Mouse (Mus musculus) hindbrain, postnatal 0 days (tissue): ENCODE data around the gene N4bp2. TPM values are rescaled to one million over a fixed set of nuclear protein-coding genes. Genes with fewer than 3 reads are reported as not detected.

Experiments
- ATAC-seq: fragments of 200-750 bp; cut with Nextera tagmentation; 2 replicates; pipeline ENCODE4 v1.8.0; 2017; ENCODE audit warnings: mild to moderate bottlenecking, moderate TSS enrichment, moderate library complexity
- DNase-seq: peaks from one replicate; pipeline ENCODE4 v3.0.0-alpha.2; 2015; ENCODE audit warnings: low spot score
- H3K27ac ChIP-seq: fragments of 300-500 bp; sonication (generic); 2 replicates; pipeline ENCODE4 v1.5.1; 2014; ENCODE audit warnings: mild to moderate bottlenecking
- H3K27me3 ChIP-seq: fragments of 300-500 bp; sonication (generic); 2 replicates; pipeline ENCODE4 v1.6.1; 2014; ENCODE audit warnings: low read length, mixed read lengths; ENCODE audit not compliant: insufficient read depth
- H3K36me3 ChIP-seq: fragments of 300-500 bp; sonication (generic); 2 replicates; pipeline ENCODE4 v1.6.1; 2014; ENCODE audit warnings: low read length, mixed read lengths; ENCODE audit not compliant: insufficient read depth
- H3K4me1 ChIP-seq: fragments of 300-500 bp; sonication (generic); 2 replicates; pipeline ENCODE4 v1.6.1; 2014; ENCODE audit warnings: antibody characterized with exemption, low read length, mixed read lengths; ENCODE audit not compliant: insufficient read depth
- H3K4me2 ChIP-seq: fragments of 300-500 bp; sonication (generic); 2 replicates; pipeline ENCODE4 v1.6.1; 2014; ENCODE audit warnings: low read depth, mild to moderate bottlenecking, low read length, moderate library complexity, mixed read lengths
- H3K4me3 ChIP-seq: fragments of 300-500 bp; sonication (generic); 2 replicates; pipeline ENCODE4 v1.5.1; 2014; ENCODE audit warnings: low read length
- H3K9ac ChIP-seq: fragments of 300-500 bp; sonication (generic); replicated peaks from 2 replicates; pipeline ENCODE4 v1.6.1; 2014; ENCODE audit warnings: mild to moderate bottlenecking, low read length, moderate library complexity, mixed read lengths
- H3K9me3 ChIP-seq: fragments of 300-500 bp; sonication (generic); 2 replicates; pipeline ENCODE4 v1.6.1; 2016; ENCODE audit warnings: low read length, mixed read lengths
- CTCF ChIP-seq: IDR thresholded peaks from 2 replicates; pipeline ENCODE4 v1.5.1; 2016; ENCODE audit warnings: antibody characterized with exemption, control low read depth, low read depth
- WGBS: fragments of 180-500 bp; shearing (Covaris S2); extraction: QIAGEN DNeasy Blood & Tissue Kit; methylation state at CpG from one replicate; pipeline ENCODE4 v1.1.7; 2014; 5-methylcytosine and 5-hydroxymethylcytosine counted together
- polyA plus RNA-seq: library from polyadenylated mRNA; unstranded; fragments of >200 nt; fragmentation: Nextera tagmentation; extraction: Ambion mirVana; gene quantifications from 2 replicates; pipeline ENCODE4 v1.2.1, GENCODE M21; 2015
- total RNA-seq: library from RNA; depleted of rRNA; stranded (reverse); fragments of >200 nt; gene quantifications from 2 replicates; pipeline ENCODE4 v1.2.3, GENCODE M21; 2014

N4bp2 gene
- total and polyA plus RNA-seq, 2 experiments from 2014 or later = 10.0 to 27.4 TPM

GRCm38 (mm10) chr5:65731173-65732007 lies 31.9 kb upstream of the N4bp2 start:
- Histone ChIP-seq H3K27me3 (no peaks in the 10 kb centered on the region), H3K9ac (no peak overlapping the region), H3K4me2 (no peak overlapping the region), H3K36me3 (no peaks in the 10 kb centered on the region), H3K4me1 (no peaks in the 10 kb centered on the region), H3K27ac (no peak overlapping the region), H3K4me3 (no peak overlapping the region), H3K9me3 (no peaks in the 10 kb centered on the region)
- no peak for ATAC-seq
- WGBS = 49% methylated on average over 9 of the region's 9 CpGs
- TF ChIP-seq CTCF = no peak
- no peak for DNase-seq

GRCm38 (mm10) chr5:65735601-65736000 lies 27.7 kb upstream of the N4bp2 start:
- Histone ChIP-seq H3K27me3 (no peaks in the 10 kb centered on the region), H3K36me3 (no peaks in the 10 kb centered on the region), H3K4me2 (no peak overlapping the region), H3K27ac (no peak overlapping the region), H3K9ac (no peak overlapping the region), H3K9me3 (no peaks in the 10 kb centered on the region), H3K4me3 (no peak overlapping the region), H3K4me1 (no peaks in the 10 kb centered on the region)
- WGBS = 85% methylated on average over 2 of the region's 2 CpGs
- ATAC-seq = no peak
- no peak for DNase-seq
- TF ChIP-seq CTCF = no peak

DNA sequence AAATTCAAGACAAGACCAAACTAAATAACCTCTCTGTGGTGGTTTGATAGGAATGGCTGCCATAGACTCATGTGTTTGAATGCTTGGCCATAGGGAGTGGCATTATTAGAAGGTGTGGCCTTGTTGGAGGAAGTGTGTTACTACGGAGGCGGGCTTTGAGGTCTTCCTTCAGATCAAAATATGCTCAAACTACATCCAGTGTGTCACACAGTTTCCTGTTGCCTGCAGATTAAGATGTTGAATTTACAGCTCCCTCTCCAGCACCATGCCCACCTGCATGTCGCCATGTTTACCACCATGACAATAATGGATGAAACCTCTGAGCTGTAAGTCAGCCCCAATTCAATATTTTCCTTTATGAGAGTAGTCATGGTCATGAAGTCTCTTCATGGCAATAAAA lies 24.0 kb upstream of the N4bp2 start:
- no peaks in the 10 kb centered on the region for H3K27me3 ChIP-seq
- TF ChIP-seq CTCF = no peak
- no peak overlapping the region for H3K4me2 ChIP-seq
- no peak overlapping the region for H3K27ac ChIP-seq
- no peak overlapping the region for H3K4me3 ChIP-seq
- no peaks in the 10 kb centered on the region for H3K9me3 ChIP-seq
- ATAC-seq (no peak), DNase-seq (no peak)
- 94% methylated on average over 3 of the region's 3 CpGs for WGBS
- H3K9ac ChIP-seq = no peak overlapping the region
- no peaks in the 10 kb centered on the region for H3K4me1 ChIP-seq
- no peaks in the 10 kb centered on the region for H3K36me3 ChIP-seq

DNA sequence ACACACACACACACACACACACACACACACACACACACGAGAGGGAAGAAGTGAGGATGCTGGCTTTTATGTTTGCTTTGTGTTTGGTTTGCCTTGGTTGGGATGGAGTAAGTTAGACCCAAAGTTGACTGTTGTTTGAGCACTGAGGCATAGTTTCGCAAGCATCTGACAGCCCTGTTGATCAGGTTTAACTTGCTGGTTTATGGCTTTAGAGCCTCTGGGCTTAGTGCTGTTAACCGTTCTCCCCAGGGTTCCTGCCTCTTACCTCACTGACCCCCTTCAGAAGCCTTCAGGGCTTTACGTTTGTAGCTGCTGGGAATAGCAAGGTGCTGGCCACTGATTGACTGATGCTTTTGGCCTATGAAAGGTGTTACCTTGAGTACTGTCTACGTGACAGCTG lies 16.4 kb upstream of the N4bp2 start:
- ATAC-seq = no peak

GRCm38 (mm10) chr5:65748386-65748785 lies 14.9 kb upstream of the N4bp2 start:
- Histone ChIP-seq H3K4me3 (no peak overlapping the region), H3K4me1 (no peaks in the 10 kb centered on the region), H3K27ac (no peak overlapping the region), H3K4me2 (no peak overlapping the region), H3K27me3 (no peaks in the 10 kb centered on the region), H3K9me3 (no peaks in the 10 kb centered on the region), H3K9ac (no peak overlapping the region), H3K36me3 (no peaks in the 10 kb centered on the region)
- 46% methylated on average over 2 of the region's 2 CpGs for WGBS
- no peak for DNase-seq
- no peak for ATAC-seq
- no peak for TF ChIP-seq CTCF

More for the DNA sequence above, 16.4 kb upstream of the N4bp2 start:
- Histone ChIP-seq H3K9me3 (no peaks in the 10 kb centered on the region), H3K36me3 (no peaks in the 10 kb centered on the region), H3K4me2 (no peak overlapping the region), H3K4me1 (no peaks in the 10 kb centered on the region), H3K9ac (no peak overlapping the region), H3K27me3 (no peaks in the 10 kb centered on the region), H3K4me3 (no peak overlapping the region), H3K27ac (no peak overlapping the region)
- no peak for TF ChIP-seq CTCF
- 83% methylated on average over 5 of the region's 5 CpGs for WGBS
- DNase-seq = no peak

DNA sequence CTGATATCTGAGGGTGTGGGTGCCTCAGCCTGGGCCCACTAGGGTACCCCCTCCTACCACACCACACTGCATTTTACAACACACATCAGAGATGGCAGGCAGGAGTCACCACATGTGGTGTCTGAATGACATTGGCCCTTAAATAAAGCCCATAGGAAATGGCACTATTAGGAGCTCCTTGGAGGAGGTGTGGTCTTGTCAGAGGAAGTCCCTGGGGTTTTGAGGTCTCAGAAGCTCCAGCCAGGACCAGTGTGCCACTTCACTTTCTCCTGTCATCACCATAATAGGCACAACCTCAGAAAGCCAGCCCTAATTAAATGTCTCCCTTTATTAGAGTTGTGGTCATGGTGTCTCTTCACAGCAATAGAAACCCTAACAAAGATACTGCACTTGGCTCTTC lies 14.4 kb upstream of the N4bp2 start:
- no peak overlapping the region for H3K9ac ChIP-seq
- H3K27me3 ChIP-seq = no peaks in the 10 kb centered on the region
- ATAC-seq (no peak), DNase-seq (no peak)
- no peaks in the 10 kb centered on the region for H3K4me1 ChIP-seq
- H3K9me3 ChIP-seq = no peaks in the 10 kb centered on the region
- H3K36me3 ChIP-seq = no peaks in the 10 kb centered on the region
- no peak overlapping the region for H3K4me3 ChIP-seq
- TF ChIP-seq CTCF = no peak
- H3K4me2 ChIP-seq = no peak overlapping the region
- H3K27ac ChIP-seq = no peak overlapping the region

- no peak for TF ChIP-seq CTCF
- no peak for ATAC-seq
- WGBS = 63% methylated on average over 4 of the region's 4 CpGs
These were observed 11.3 kb upstream of the N4bp2 start for GRCm38 (mm10) chr5:65752021-65752420.

More at GRCm38 (mm10) chr5:65752021-65752420, 11.3 kb upstream of the N4bp2 start:
- no peak for DNase-seq
- no peaks in the 10 kb centered on the region for H3K4me1 ChIP-seq
- no peak overlapping the region for H3K9ac ChIP-seq
- no peak overlapping the region for H3K27ac ChIP-seq
- H3K4me3 ChIP-seq = no peak overlapping the region
- no peaks in the 10 kb centered on the region for H3K9me3 ChIP-seq
- H3K4me2 ChIP-seq = no peak overlapping the region
- H3K27me3 ChIP-seq = no peaks in the 10 kb centered on the region
- no peaks in the 10 kb centered on the region for H3K36me3 ChIP-seq
